Mouse (Mus musculus) G1E (cell line): ENCODE measurements around the gene Bcar3. TPM values are rescaled to one million over a fixed set of nuclear protein-coding genes. Genes with fewer than 3 reads are reported as not detected.

Experiments
- ATAC-seq: 2 replicates; pipeline ENCODE4 v1.8.0; 2016; ENCODE audit warnings: mild to moderate bottlenecking; ENCODE audit not compliant: insufficient number of reproducible peaks, poor library complexity, low FRiP score, severe bottlenecking; ENCODE audit errors: extremely low read depth
- DNase-seq: peaks from one replicate; pipeline ENCODE4 v3.0.0; 2012; ENCODE audit warnings: low spot score
- H3K27me3 ChIP-seq: 2 replicates; pipeline ENCODE4 v1.6.1; 2012; ENCODE audit warnings: mild to moderate bottlenecking, low read length, inconsistent platforms; ENCODE audit not compliant: insufficient read depth
- H3K36me3 ChIP-seq: replicated peaks from 2 replicates; pipeline ENCODE3; 2012; ENCODE audit warnings: mild to moderate bottlenecking, inconsistent platforms
- H3K4me1 ChIP-seq: 2 replicates; pipeline ENCODE4 v1.6.1; 2012; ENCODE audit warnings: low read depth, low read length, inconsistent platforms, mixed read lengths; ENCODE audit not compliant: insufficient read depth
- H3K4me3 ChIP-seq: 2 replicates; pipeline ENCODE4 v1.5.1; 2012; ENCODE audit warnings: low read depth, mild to moderate bottlenecking, inconsistent platforms, low read length, moderate library complexity, mixed read lengths
- H3K9me3 ChIP-seq: replicated peaks from 2 replicates; pipeline ENCODE4 v1.6.1; 2012; ENCODE audit warnings: inconsistent platforms
- CTCF ChIP-seq: IDR thresholded peaks from 2 replicates; pipeline ENCODE4 v1.5.1; 2012; ENCODE audit warnings: low read depth, low read length, inconsistent platforms, mixed read lengths
- GATA1 ChIP-seq: IDR thresholded peaks from 2 replicates; pipeline ENCODE4 v1.6.1; 2012; ENCODE audit warnings: borderline replicate concordance, low read length, inconsistent platforms, mixed read lengths
- GATA2 ChIP-seq: IDR thresholded peaks from 2 replicates; pipeline ENCODE4 v1.6.1; 2012; ENCODE audit warnings: low read depth, low read length, inconsistent platforms, borderline replicate concordance
- POLR2AphosphoS5 ChIP-seq: IDR thresholded peaks from 2 replicates; pipeline ENCODE4 v1.6.1; 2012; ENCODE audit warnings: low read depth, low read length, inconsistent platforms; ENCODE audit not compliant: insufficient replicate concordance
- TAL1 ChIP-seq: conservative IDR thresholded peaks from 2 replicates; pipeline ENCODE4 v1.6.1; 2012; ENCODE audit warnings: low read depth, low read length, inconsistent platforms, mixed read lengths
- polyA plus RNA-seq: library from polyadenylated mRNA; stranded (reverse); fragments of >175 nt; gene quantifications from 2 replicates; pipeline ENCODE4 v1.2.3, GENCODE M21; 2012
- total RNA-seq, 2 experiments: library from RNA; stranded (forward) in 1 of 2; stranded (reverse) in 1 of 2; fragments of 200-1000 nt in 1 of 2; fragments of >200 nt in 1 of 2; fragmentation: Nextera tagmentation in 1 of 2; gene quantifications; 2 replicates each; pipeline ENCODE4 v1.2.3; 2014 to 2017

The Bcar3 gene
- total and polyA plus RNA-seq, 3 experiments, result 0.27 TPM; not detected in 2

- Histone ChIP-seq H3K36me3 (no peaks in the 10 kb centered on the region), H3K4me3 (no peak overlapping the region)
- no peak for ATAC-seq
These were observed 247.0 kb downstream of the Bcar3 start for GRCm38 (mm10) chr3:122540918-122541317.

DNA sequence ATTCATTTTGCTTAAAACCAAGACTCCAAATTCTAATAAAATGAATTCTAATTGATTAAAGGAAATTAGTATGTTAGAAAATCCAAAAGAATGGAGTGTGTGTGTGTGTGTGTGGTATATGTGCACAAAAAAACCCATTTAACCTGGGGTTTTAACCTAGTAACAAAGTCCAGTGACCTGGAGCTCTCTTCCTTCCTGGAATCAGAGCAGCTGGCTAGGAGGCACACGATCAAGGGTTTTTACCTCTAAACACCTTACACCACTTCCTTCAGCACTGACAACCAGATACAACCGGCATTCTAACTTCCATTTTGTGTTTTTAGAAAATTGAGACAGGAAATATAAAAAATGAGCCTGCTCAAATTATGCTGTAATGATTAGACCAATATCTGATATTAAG is 251.4 kb downstream of the Bcar3 start:
- H3K36me3 ChIP-seq, result no peaks in the 10 kb centered on the region
- H3K9me3 ChIP-seq, result no peaks in the 10 kb centered on the region
- no peaks in the 10 kb centered on the region for H3K4me1 ChIP-seq
- no peak overlapping the region for H3K4me3 ChIP-seq
- ATAC-seq (no peak), DNase-seq (no peak)
- peaks cover 2% of the 10 kb centered on the region; the same call in 1 of the 2 replicates for H3K27me3 ChIP-seq
- no peak for TF ChIP-seq GATA1
- no peak for TF ChIP-seq TAL1
- TF ChIP-seq POLR2AphosphoS5, result no peak
- no peak for TF ChIP-seq GATA2
- TF ChIP-seq CTCF, result no peak

More at GRCm38 (mm10) chr3:122540918-122541317, 247.0 kb downstream of the Bcar3 start:
- TF ChIP-seq GATA2, result no peak
- no peak for TF ChIP-seq TAL1
- TF ChIP-seq POLR2AphosphoS5, result no peak
- no peak for TF ChIP-seq GATA1
- no peak for TF ChIP-seq CTCF
- Histone ChIP-seq H3K4me1 (no peaks in the 10 kb centered on the region), H3K9me3 (no peaks in the 10 kb centered on the region), H3K27me3 (no peaks in the 10 kb centered on the region; the same call in 1 of the 2 replicates)
- DNase-seq, result no peak

GRCm38 (mm10) chr3:122547469-122547868 is 253.5 kb downstream of the Bcar3 start:
- ATAC-seq (no peak; the same call in 1 of the 2 replicates), DNase-seq (no peak)
- Histone ChIP-seq H3K36me3 (no peaks in the 10 kb centered on the region), H3K4me1 (no peaks in the 10 kb centered on the region), H3K27me3 (peaks cover 2% of the 10 kb centered on the region; the same call in 1 of the 2 replicates), H3K9me3 (no peaks in the 10 kb centered on the region), H3K4me3 (no peak overlapping the region)
- TF ChIP-seq POLR2AphosphoS5 (no peak), TAL1 (no peak), GATA2 (no peak), CTCF (no peak), GATA1 (no peak)

- Histone ChIP-seq H3K27me3 (peaks cover 2% of the 10 kb centered on the region; the same call in 1 of the 2 replicates), H3K9me3 (no peaks in the 10 kb centered on the region), H3K4me1 (no peaks in the 10 kb centered on the region), H3K4me3 (no peak overlapping the region), H3K36me3 (no peaks in the 10 kb centered on the region)
- TF ChIP-seq POLR2AphosphoS5 (no peak), GATA2 (no peak), TAL1 (no peak), GATA1 (no peak), CTCF (no peak)
- ATAC-seq (no peak), DNase-seq (no peak)
These were observed 257.2 kb downstream of the Bcar3 start for GRCm38 (mm10) chr3:122551174-122551573.

DNA sequence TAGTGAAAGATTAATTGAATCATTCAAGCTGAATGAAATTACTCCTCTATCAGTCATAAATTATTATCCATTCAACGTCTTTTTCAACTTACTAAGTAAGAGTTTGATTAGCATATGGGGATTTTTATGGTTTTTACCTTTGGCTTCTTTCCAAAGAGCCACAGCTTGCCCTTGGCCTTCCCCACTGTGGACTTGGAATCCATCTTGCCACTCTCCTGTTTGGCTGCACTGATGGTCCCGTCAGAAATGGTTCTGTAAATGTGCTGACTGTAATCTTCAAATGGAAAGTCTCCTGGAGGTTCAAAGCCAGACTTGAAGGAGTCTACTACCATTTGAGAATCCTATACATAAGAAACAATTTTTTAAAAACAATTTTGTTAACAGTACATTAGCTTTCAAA is 263.8 kb downstream of the Bcar3 start:
- Histone ChIP-seq H3K36me3 (no peaks in the 10 kb centered on the region), H3K4me3 (no peak overlapping the region), H3K9me3 (no peaks in the 10 kb centered on the region), H3K4me1 (no peaks in the 10 kb centered on the region), H3K27me3 (no peaks in the 10 kb centered on the region)
- no peak for DNase-seq
- TF ChIP-seq GATA2 (no peak), POLR2AphosphoS5 (no peak), TAL1 (no peak), GATA1 (no peak), CTCF (no peak)
- ATAC-seq, result no peak

DNA sequence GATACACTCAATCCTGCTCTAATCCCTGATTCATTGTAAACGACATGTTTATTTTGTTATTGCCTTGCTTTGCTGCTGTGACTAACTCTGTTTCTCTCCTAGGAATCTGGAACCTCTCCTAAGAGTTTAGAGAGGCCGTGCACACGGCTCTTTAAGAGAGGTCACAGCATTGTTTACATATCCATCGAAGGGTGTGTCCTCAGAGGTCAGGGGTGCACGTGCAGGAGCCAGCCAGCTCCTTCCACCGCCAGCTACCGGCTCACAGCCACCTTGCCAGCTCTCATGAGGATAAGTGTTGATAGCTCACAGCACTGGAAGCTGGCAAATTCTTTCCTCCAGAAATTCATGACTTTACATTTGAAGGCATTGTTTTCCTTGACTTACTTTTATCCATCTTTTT is 271.3 kb downstream of the Bcar3 start:
- Histone ChIP-seq H3K36me3 (no peaks in the 10 kb centered on the region), H3K4me1 (no peaks in the 10 kb centered on the region), H3K27me3 (no peaks in the 10 kb centered on the region), H3K9me3 (no peaks in the 10 kb centered on the region), H3K4me3 (no peak overlapping the region)
- DNase-seq (no peak), ATAC-seq (no peak)
- no peak for TF ChIP-seq GATA1
- TF ChIP-seq TAL1, result no peak
- TF ChIP-seq POLR2AphosphoS5, result no peak
- no peak for TF ChIP-seq GATA2
- TF ChIP-seq CTCF, result no peak
